Mouse (Mus musculus) lung, adult 18-20 months (tissue): ENCODE measurements around the gene Rab4b.

Experiments
- DNase-seq, 2 experiments: peaks; one replicate each; pipeline ENCODE4 v3.0.0; 2022; ENCODE audit warnings: mixed read lengths in 2 of 2

Gene Rab4b

GRCm38 (mm10) chr7:27178324-27179216, at the start of gene Rab4b:
Gene Rab4b, minus strand, starts transcription at chr7:27178896.
- DNase-seq: peak; percentile 100

GRCm38 (mm10) chr7:27228281-27228821, 49.7 kb upstream of the Rab4b start, which contains the start of gene Itpkc:
Gene Itpkc, minus strand, starts transcription at chr7:27228661.
- DNase-seq: peak; percentile 94 to 95

GRCm38 (mm10) chr7:27227676-27228075, 49.0 kb upstream of the Rab4b start:
- no peak for DNase-seq

DNA sequence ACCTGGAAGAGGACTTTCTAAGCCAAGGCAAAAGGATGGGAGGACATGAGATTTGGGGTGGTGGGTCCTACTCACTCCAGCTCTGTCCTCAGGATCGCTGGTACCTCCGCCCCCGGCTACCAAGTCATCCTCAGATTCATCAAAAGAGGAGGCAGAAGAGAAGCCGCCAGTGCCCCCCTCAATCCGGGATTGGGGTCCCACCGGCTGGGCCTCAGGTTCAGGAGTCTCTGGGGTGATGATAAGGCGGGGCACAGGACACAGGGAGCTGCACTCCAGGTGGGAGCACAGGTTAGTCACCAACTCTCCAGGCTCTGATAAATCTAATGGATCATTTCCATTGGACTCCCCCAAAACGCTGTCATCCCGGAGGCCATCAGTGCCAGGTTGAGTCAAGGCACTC, 48.6 kb upstream of the Rab4b start:
- no peak for DNase-seq

GRCm38 (mm10) chr7:27224877-27225575, 46.3 kb upstream of the Rab4b start:
- DNase-seq: peak in 1 of 2 experiments; percentile 39

DNA sequence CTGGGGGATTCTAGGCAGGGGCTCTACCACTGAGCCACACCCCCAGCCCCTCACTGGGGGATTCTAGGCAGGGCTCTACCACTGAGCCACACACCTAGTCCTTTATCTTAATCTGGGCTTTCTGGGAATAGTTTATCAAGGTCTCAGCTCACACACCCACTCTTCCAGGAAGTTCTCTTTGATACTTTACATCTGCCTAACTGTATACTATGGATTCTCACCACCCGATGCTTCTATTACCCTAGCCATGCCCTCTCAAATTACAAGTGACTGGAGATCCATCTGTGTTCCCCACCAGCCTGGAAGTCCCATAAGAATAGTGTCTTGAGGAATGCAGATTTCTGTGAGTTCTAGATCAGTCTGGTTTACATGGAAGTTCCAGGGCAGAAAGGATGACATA, 43.8 kb upstream of the Rab4b start:
- no peak for DNase-seq

DNA sequence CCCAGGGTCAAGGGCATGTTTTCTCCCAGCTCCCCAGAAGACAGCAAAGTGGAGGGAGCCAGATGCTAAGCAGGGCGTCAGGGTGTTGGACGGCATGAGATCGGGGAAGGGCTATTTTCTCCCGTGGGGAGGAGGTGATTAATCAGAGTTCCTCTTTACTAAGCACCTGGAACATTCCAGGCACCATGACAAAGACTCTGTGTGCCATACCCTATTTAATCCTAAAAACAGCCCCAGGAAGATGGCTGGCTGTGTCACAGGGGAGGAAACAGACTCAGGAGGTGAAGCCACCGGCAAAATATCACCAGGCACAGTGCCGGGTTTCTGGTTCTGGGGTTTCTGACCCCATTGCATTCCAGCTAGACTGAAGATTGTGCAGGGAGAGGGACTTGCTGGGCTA, 43.2 kb upstream of the Rab4b start:
- no peak for DNase-seq

- DNase-seq: no peak
Observed at GRCm38 (mm10) chr7:27219937-27220336, 41.2 kb upstream of the Rab4b start.

- DNase-seq: no peak
Observed at GRCm38 (mm10) chr7:27218586-27218985, 39.9 kb upstream of the Rab4b start.

DNA sequence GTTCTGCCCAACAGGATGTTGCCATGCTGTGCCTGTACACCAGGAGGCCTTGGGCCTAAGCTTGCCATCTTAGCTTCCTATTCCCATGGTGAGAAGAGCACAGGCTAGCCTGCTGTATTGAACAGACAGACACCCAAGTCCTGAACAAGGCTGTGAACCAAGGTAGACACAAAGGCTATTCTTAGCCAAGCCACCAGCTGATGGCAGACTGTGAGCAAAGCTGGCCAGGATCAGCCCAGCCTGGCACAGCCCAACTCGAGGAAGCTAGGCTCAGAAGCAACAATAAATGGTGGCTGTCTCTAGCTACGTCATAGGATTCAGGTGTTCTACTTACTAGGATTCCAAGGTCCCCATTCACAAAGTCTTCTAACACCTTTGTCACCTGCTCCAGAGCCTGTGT, 33.9 kb upstream of the Rab4b start:
- DNase-seq: no peak

DNA sequence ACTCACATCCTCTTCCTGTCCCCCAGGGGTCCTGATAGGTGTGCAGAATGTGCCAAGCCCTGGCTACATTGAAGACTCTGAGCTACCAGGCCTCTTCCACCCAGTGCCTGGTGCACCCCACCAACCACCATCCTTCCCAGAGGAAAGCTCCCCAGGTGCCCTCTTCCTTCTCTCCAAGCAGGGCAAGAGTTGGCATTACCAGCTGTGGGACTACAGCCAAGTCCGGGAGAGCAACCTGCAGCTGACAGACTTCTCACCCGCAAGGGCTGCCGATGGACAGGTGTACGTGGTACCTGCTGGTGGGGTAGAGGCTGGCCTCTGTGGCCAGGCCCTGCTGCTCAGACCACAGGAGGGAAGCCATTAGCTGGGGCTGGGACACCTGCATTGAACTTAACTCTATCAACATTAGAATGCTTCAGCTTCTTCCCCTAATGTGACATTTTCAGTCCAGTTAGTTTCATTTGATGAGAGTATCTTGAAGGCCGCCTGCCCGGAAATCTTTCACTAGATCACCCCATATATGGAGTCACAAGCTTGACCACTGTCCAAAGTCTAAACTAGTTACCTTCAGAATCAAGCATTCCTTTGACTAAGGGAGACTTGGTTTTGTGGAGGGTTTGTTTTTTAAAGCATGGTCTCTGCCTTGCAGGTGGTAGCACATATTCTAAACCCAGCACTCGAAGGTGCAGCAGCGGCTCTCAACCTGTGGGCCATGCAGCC, 25.2 kb upstream of the Rab4b start:
- no peak for DNase-seq

DNA sequence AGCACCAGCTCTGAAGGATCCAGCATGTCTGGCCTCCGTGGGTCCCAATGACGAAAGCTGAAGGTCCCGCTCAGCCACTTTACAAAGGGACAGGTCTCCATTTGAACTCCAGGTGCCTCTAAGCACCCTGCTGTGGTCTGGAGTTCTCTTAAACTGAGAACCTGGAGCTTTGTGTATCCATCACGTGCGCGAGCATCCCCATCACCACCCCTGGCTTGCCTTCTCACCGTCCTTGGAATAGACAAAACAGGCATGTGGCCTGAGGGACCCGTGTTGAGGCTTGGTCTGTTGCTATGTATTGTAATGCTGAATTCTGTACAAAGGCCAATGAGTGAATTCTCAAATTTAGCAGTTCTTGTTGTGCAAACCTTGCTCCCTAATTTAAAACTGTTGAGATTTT, 20.1 kb upstream of the Rab4b start:
- no peak for DNase-seq

DNA sequence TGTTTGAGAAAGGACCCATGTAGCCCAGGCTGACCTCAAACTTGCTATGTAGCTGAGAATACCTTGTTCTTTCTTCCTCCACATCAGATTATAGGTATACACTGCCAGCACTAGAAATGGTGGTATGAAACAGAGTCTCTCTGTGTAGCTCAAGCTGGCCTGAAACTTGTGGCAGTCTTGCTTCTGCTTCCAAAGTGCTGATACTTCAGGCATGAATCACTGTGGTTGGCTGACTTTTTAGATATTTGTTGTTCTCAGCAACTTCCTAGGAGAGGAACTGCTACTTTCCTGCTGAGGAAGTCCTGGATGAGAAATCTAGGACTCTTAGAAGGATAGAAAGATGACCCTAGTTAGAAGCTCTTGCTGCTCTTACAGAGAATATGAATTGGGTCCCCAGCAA, 19.7 kb upstream of the Rab4b start:
- DNase-seq: no peak

DNA sequence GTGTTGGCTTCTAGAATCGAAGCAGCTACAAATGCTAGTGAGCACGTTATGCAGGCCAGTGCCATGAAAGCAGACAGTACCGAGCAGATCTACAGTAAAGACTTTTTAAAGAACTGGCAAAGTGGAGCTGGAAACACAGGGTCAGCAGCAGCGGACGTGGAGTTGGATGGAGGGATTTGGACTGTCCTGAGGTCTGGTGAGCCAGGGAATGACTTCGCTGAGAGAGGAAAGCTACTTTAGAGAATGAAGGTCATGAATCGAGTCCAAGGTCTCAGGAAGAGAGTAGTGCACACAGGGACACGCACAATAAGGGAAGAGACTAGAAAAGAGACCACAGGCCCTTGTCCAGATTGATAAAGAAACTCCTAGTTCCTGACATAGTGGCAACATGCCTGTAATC, 18.9 kb upstream of the Rab4b start:
- DNase-seq: no peak

DNA sequence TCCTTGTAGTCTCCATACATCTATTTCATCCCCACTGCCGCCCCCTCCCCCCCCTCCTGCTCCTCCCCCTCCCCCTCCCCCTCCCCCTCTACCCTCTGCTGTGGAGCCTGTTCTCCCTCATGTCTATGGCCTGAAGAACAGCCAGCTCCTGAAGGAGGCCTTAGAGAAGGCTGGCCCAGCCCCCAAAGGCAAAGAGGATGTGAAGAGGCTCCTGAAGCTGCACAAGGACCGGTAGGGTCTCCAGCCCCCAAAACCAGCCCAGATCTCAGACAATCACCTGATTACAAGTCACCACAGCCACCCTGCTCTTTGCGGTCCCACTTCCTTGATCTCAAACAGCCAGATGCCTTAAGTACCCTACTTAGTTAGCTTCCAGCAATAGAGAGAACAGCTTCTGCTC, 18.4 kb upstream of the Rab4b start:
- DNase-seq: no peak

- peak; percentile 99 for DNase-seq
Observed at GRCm38 (mm10) chr7:27195681-27196611, 17.2 kb upstream of the Rab4b start, which contains the start of the genes BC024978 and Snrpa. Gene BC024978, plus strand, starts transcription at chr7:27195781. Gene Snrpa, minus strand, starts transcription at chr7:27196271.

- no peak for DNase-seq
Observed at GRCm38 (mm10) chr7:27193731-27194130, 15.0 kb upstream of the Rab4b start.

- no peak for DNase-seq
Observed at GRCm38 (mm10) chr7:27192434-27192833, 13.7 kb upstream of the Rab4b start.

GRCm38 (mm10) chr7:27189271-27189931, 10.7 kb upstream of the Rab4b start:
- no peak for DNase-seq

- DNase-seq: no peak
Observed at GRCm38 (mm10) chr7:27185986-27186385, 7.3 kb upstream of the Rab4b start.

DNA sequence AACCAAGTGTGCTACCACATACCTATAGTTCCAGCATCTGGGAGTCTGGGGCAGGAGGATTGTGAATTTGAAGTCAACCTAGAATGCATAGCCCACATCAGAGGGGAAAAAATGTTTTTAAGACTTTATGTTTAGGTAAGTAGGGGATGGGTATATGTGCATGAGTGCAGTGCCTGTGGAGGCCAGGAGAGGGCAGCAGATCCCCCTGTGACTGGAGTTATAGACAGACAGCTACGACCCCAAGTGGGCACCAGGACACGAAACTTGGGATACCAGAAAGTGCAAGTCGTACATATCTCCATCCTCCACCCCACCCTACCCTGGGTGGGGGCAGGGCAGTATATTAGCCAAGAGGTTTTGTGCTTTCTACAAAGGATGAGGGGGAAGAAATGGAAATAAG, 6.3 kb upstream of the Rab4b start:
- no peak for DNase-seq
